Mouse (Mus musculus): ENCODE data around the gene AI413582.

The AI413582 gene

DNA sequence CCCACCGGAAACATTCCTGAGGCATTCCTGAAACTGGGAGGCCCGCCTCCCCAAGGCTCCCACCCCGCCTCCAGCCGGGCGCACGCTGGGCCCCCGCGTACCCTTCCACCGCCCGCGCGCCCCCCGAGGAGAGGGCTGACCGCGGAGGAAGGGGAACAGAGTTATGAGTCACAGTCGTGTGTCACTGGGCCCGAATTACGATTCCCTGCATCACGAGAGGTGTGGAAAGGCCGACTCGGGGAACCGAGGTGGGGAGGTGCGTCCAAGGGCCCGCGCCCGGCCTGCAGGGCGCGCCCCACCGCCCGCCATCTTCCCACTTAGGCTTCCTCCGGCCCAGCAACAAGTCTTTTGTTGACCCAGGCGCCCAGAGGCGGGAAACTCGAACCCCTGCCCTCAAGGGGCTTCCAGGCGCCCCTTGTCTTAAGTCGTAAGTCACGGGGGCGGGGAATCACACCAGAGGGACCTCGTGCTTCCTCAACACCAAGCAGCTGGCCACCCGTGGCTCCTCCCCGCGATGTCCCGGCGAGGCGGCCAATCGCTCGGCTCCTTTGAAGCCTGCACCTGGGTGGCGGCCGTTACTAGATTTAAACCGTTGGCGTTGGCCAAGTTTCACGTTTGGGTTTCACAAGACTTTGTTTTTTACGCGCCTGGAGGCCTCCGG is 9.9 kb downstream of the AI413582 start:
- DNase-seq (ENCODE audit: low read depth): peak; percentile 80

- DNase-seq (ENCODE audit: low read depth): peak; percentile 53
Measured at GRCm38 (mm10) chr17:27555075-27555511, 10.5 kb downstream of the AI413582 start.

DNA sequence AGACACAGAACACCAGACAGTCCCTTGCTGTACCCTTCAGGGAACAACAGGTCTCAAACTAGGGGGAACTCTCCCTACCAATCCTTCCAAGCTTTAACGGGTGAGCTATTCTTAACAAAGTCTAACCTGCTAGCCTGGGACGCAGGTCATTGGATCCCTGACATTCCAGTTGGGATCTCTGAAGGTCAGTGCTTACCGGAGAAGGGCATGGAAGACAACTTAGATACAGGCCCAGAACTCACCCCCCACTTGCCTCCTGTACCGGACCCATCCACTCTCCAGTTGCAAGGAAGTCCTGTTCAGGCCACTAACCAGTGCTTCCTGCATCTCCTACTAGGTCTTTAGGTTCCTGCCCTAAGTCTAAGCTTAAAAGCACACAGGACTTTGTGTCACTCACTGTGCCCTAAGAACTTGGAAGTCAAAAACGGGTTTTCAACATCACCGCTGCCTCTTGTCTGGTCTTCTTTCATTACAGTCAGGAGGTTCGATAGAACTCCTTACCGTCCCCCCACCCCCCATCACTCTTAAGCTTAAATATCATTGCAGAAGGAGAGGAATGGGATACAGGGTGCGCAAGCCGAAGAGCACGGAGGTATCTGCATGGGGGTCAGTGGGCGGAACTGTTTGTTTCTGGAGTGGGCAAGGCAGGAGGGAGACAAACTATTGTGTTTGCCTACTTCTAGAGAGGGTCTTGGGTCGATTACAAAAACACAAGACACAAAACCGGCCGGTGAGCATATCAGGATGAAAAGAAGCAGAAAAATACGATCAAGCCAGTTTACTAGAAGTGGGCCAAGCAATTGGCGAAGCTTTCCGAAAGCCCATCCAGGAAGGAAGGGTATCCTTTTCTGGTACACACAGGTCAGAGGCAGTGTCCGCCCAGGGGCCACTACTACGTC is 11.2 kb downstream of the AI413582 start:
- DNase-seq (ENCODE audit: low read depth): no peak

DNA sequence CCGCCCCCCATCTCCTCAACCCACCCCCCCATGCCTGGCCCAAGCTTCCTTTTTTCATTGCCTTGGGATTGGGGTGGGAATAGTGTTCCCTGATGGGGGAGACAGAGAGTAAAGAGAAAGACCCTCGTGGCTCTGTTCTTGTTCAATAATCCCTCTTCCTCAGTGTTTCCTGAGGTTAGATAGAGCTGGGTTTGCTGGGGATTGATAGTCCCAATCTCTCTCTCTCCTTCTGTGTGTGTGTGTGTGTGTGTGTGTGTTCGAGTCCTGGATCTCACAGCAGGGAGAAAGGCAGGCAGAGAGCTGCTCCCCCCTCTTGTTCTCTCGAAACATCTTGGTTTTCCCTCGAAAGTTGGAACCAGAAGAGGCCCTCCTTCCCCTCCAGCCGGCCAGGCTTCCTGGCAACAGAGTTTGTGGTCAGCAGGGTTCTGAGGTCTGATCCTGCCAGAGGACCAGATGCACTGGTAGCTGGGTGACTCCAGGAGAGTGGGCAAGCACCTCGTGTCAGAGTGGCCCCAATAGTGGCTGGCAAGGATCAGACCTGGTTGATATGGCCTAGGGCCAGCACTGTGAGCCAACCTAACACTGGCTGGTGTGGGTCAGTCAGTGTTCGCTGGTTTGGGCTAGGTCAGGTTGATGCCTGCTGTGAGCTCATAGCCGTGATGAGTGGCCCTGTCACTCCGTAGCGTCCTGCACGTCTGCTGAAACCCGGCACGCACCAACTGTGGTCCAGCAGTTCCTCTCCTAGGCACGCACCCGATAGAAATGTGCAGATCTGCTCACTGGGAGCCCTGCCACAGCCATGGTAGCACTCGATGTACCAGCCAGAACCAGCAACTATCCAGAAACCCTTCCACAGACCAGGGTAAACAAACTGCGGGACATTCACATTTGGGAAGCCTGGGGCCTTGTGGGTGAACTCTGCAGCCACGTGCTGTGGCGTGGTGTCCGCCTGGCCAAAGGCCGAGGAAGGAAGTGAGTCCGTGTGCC is 13.0 kb downstream of the AI413582 start:
- DNase-seq (ENCODE audit: low read depth): no peak

- DNase-seq (ENCODE audit: low read depth): no peak
Measured at GRCm38 (mm10) chr17:27551393-27551940, 14.1 kb downstream of the AI413582 start.

DNA sequence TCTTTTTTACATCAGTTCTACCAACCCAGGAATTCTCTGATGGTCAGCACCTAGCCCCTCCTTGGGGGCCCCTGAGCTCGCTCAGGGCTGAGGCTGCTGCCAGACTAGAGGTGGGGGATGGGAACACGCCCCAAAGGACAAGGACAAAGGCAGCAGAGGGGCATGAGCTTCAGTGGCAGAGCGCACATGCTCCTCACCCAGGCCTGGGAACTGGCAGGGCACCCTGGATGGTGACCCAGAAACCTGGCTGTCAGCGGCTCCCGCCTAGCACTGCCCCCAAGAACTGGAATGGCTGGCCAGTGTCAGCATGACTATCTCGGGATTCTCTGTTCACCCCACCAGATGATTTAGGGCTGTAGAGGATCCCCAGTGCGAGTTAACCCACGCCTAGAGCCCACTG is 16.3 kb downstream of the AI413582 start:
- no peak for DNase-seq (ENCODE audit: low read depth)

DNA sequence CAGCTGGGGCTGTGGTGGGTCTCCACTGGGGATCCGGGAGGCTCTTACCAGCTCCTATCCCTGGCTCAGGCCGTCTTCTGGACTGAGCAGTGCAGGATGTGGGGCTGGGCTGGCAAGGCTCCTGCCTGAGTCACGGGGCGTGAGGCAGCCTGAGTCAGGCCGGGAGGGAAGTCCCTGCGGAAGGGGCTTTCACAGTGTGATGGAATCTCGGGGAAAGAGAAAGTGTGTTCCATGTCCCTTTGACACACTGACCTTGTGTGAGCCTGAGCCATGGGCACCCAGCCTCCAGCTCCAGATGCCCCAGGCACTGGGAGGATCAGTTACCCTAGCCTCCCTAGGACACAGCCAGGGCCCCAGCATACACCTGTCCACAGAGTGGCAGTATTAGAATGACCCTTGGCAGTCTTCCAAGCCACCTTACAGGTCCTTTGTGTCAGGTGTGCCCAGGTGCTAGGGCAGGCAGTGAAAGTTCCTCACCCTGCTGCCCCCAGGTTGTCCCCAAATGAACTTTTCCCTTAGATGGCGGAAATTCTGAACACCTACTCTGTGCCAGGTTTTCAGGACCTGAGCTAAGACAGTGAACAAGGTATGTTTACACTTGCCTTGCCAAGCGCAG is 18.2 kb downstream of the AI413582 start:
- no peak for DNase-seq (ENCODE audit: low read depth)

GRCm38 (mm10) chr17:27546574-27547085 is 18.9 kb downstream of the AI413582 start:
- DNase-seq (ENCODE audit: low read depth): no peak

DNA sequence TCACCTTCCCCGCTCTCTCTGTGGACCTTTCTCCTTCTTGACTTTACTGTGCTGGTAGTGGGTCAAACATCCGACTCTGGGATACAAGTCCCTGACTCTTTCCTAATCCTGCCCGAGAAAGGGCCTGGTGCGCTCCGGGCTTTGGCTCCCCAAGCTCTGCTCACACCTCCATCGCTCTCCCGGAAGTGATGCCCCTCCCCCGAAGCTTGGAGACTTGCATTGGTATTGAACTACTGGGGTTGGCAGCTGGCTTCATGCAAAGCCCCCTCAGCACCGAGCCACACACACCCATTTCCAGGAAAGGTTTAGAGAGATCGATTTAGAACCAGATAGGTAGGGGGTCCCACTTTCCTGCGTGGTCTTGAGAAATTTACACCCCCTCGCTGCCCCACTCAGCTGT is 19.6 kb downstream of the AI413582 start:
- no peak for DNase-seq (ENCODE audit: low read depth)

DNA sequence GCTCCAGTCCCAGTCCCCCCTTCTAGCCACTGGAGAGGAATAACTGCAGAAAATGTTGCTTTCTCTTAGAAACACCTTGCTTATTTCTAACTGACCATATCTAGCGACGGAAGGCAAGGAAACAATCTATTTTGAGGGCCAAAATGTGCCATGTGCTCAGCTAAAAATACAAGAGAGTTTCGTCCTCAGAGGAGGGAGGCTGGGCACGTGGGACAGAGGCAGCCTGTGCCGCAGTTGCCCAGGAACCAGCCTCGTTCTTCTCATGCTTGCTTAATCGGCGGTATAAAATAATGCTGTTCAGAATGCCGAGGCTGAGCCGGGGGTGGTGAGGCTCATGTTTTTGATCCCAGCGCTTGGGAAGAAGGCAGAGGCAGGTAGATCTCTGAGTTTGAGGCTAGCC is 21.0 kb downstream of the AI413582 start:
- DNase-seq (ENCODE audit: low read depth): no peak

- DNase-seq (ENCODE audit: low read depth): no peak
Measured at GRCm38 (mm10) chr17:27541984-27542383, 23.6 kb downstream of the AI413582 start.

- DNase-seq (ENCODE audit: low read depth): no peak
Measured at GRCm38 (mm10) chr17:27541261-27541660, 24.3 kb downstream of the AI413582 start.

GRCm38 (mm10) chr17:27534718-27535117 is 30.8 kb downstream of the AI413582 start:
- DNase-seq (ENCODE audit: low read depth): peak; percentile 94

- DNase-seq (ENCODE audit: low read depth): peak; percentile 42
Measured at GRCm38 (mm10) chr17:27533354-27533753, 32.2 kb downstream of the AI413582 start.

DNA sequence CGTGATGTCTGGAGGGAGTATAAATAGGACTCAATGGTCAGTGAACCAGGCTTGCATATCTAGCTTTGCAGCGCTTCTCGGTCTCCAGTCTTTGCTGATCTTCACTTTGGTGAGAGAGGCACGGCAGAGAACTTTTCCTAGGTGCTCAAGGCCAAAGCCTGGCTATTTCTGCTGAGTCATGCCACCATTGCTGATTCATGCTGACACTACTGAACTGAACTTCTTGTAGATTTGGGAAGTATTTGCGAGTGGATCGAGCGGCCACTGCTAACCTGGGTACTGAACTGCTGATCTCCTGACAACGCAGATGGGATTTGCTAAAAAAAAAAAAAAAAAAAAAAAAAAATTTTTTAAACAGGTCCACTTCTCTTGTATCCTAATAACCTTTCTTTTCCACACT is 33.5 kb downstream of the AI413582 start:
- DNase-seq (ENCODE audit: low read depth): no peak

DNA sequence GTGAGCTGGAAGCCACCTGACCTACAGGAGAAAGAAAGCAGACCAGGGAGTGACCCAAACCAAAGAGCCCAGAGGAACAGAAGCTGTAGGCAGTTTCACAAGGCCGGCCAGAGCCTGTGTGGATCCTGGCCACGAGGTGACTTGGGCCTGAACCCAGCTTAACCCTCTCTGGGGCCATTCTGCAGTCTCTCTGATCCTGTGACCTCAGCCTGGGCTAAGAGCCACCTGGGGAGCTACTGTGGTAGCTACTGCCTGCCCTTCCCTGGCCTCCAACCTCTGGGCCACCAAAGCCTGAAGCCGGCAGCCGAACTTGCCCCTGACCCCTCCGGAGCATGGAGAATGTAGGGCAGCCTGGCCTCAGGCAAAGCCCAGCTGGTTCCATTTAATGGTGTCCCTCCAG is 36.8 kb downstream of the AI413582 start:
- DNase-seq (ENCODE audit: low read depth): no peak

DNA sequence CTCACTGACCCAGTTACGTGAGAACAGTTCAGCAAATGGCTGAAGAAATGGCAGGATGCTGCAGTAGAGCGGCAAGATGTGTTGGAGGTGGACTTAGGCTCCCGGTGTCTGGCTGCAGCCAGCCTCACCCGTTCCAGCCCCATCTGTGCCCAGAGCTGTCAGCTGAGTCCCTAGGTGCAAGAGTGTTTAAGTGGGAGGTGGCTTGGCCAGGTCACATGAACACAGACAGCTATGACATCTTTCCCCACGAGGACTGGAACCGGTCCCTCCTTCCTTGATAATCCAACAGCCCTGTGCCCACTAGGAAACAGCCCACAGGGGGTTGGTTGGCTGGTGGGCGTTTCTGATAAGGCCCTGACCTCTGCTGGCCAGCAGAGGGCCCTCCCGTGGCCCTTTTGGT is 37.5 kb downstream of the AI413582 start:
- no peak for DNase-seq (ENCODE audit: low read depth)

DNA sequence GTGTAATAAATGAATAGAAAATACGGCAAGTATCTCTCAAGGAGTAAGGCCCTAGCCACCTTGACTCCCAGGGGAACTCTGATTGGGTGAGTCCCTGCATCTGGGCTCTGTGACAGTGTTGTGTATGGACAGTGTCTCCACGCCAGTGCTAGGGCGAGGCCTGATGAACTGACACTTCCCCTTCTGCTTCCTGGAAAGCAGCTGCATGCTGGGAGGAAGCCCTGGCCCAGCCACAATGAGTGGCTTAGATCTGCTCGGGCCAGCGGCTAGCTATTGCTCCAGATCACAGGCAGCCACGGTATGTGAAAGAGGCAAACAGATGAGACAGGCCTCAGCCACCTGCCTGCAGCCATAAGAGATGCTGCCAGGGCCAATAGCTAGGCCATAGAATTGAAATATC is 38.4 kb downstream of the AI413582 start:
- no peak for DNase-seq (ENCODE audit: low read depth)

DNA sequence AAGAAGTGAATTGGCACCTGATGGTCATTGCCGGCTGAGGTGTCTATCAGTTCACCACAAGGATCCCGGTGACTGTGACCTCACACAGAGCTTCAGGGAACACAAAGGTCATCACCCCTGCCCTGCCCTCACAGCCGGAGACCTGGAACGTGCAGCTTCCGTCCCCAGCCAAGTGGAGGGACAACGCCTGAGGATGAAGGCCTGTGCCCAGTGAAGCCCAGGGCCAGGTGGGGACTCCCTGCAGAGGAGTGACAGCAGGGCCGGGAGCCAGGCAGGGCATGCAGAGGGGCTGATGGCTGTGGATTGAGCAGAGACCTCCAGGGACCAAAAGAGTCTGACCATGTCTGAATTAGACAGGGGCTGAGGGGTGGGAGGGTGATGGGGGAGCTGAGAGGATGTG is 42.4 kb downstream of the AI413582 start:
- DNase-seq (ENCODE audit: low read depth): no peak

DNA sequence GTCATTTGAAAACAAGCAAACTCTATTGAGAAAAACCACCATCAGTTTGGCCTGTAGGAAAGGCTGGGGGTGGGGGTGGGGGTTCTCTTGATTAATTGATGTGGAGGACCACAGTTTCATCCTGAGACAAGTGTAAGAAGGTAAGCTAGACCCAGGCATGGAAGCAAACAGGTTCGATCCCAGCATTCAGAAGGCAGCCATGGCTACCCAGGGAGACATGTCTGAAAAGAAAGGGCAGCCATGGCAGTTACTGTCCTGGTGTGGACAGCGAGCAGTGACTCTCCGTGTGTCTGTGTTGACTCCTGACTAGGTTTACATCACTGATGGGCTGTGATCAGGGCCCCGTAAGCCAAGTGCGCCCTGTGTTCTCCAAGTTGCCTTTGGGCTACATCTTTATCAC is 44.3 kb downstream of the AI413582 start, which contains the start of gene Grm4:
Gene Grm4, minus strand, starts transcription at position 101 of the 400 bp plus-strand sequence.
- DNase-seq (ENCODE audit: low read depth): no peak

DNA sequence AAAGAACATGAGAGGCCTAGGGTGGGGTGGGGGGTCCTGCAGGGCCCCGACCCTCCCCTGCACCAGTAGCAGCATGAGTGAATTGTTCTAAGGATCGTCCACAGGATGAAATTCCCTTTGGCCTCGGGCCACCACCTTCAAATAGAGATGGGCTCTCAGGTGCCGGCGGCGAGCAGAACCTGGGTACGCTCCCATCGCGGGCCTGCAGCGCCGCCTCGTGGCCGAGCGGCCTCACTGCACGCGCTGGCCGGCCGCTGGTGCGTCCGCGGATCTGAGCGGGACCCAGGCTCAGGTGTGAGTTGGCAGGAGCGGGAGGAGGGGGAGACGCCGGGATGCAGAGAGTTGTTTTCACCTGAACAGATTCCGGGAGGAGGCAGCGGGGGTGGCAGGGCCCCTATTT is 45.0 kb downstream of the AI413582 start:
- peak; percentile 80 for DNase-seq (ENCODE audit: low read depth)

All from naive thymus-derived CD4-positive, alpha-beta T cell, adult 2 months (primary cell).